Mouse (Mus musculus): ENCODE results near the gene Man1a2. TPM values are rescaled to one million over a fixed set of nuclear protein-coding genes. Genes with fewer than 3 reads are reported as not detected.

Man1a2 gene
- polyA plus RNA-seq (2016; fragmentation: Nextera tagmentation; extraction: Ambion mirVana) = 83.0 and 94.5 TPM in 2 replicates

DNA sequence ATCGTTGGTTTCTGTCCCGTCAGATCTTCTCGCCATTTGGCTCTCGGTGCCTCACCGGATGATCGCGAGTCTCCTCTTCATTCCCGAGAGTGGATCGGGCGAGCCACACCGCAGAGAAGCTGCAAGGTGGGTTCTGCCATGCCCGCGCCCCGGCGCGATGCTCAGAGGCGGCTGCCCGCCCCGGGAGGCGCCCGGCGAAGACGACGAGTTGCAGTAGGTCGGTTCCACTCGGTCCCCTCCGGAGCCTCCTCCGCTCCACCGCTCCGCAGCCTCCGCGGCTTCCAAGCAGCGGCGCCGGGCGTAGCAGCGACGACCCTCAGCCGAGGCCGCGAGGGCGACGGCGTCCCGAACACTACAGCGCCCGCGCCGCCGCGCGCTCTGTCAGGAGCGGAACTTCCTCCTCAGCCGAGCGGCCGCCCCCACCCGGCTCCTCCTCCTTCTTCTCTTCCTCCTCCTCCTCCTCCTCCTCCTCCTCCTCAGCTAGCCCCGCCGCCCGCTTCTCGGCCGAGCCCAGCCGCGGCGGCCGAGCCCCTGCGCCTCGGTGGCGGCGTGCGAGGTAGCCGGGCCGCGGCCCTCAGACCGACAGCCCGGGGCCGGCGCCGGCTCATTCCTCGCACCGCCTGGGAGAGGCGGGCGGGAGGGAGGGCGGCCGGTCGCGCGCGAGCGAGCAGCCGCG is at the start of gene Man1a2:
Man1a2 (minus strand) TSS at position 417 of the 676 bp plus-strand sequence.
- Histone ChIP-seq H3K27ac (peak within 1 kb of the TSS; percentile 99), H3K36me3 (no peaks in the 10 kb centered on the region), H3K27me3 (no peaks in the 10 kb centered on the region), H3K4me3 (peak within 1 kb of the TSS; percentile 87), H3K9me3 (no peaks in the 10 kb centered on the region), H3K4me2 (replicated peaks) (peak within 1 kb of the TSS; percentile 88), H3K9ac (peak within 1 kb of the TSS; percentile 94), H3K4me1 (peaks cover 26% of the 10 kb centered on the region)
- peak; percentile 89 for ATAC-seq (ENCODE audit: insufficient number of reproducible peaks, insufficient read depth, low FRiP score, low TSS enrichment)
- WGBS = under 1% methylated on average over 77 of the region's 92 CpGs

GRCm38 (mm10) chr3:100734482-100735154 is 49.3 kb upstream of the Man1a2 start:
- H3K4me3 ChIP-seq = no peak overlapping the region
- H3K27ac ChIP-seq = no peak overlapping the region
- no peaks in the 10 kb centered on the region for H3K9me3 ChIP-seq
- no peak for ATAC-seq (ENCODE audit: insufficient number of reproducible peaks, insufficient read depth, low FRiP score, low TSS enrichment)
- WGBS = 60% methylated on average over 12 of the region's 12 CpGs
- no peak overlapping the region for H3K4me2 ChIP-seq (replicated peaks)
- H3K36me3 ChIP-seq = no peaks in the 10 kb centered on the region
- H3K27me3 ChIP-seq = no peaks in the 10 kb centered on the region
- no peak overlapping the region for H3K9ac ChIP-seq
- H3K4me1 ChIP-seq = no peaks in the 10 kb centered on the region

DNA sequence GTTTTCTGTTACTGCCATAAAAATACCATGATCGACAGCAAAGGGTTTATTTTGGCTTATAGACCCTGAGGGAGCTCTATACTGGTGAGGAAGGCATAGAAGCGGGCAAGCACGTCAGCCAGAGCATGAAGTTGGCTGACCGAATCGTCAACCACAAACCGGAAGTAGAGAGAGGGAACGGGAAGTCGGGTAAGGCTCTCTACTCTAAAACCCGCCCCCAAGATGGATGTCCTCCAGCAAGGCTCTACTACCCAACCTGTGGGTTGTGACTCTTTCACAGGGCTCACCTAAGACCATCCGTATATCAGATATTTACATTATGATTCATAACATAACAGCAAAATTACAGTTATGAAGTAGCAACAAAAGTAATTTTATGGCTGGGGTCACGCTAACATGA is 46.6 kb upstream of the Man1a2 start:
- H3K4me2 ChIP-seq (replicated peaks) = no peak overlapping the region
- H3K9me3 ChIP-seq = no peaks in the 10 kb centered on the region
- no peak overlapping the region for H3K4me3 ChIP-seq
- no peaks in the 10 kb centered on the region for H3K27me3 ChIP-seq
- WGBS = 92% methylated on average over 11 of the region's 11 CpGs
- no peak for ATAC-seq (ENCODE audit: insufficient number of reproducible peaks, insufficient read depth, low FRiP score, low TSS enrichment)
- no peak overlapping the region for H3K27ac ChIP-seq
- no peaks in the 10 kb centered on the region for H3K4me1 ChIP-seq
- no peak overlapping the region for H3K9ac ChIP-seq
- no peaks in the 10 kb centered on the region for H3K36me3 ChIP-seq

DNA sequence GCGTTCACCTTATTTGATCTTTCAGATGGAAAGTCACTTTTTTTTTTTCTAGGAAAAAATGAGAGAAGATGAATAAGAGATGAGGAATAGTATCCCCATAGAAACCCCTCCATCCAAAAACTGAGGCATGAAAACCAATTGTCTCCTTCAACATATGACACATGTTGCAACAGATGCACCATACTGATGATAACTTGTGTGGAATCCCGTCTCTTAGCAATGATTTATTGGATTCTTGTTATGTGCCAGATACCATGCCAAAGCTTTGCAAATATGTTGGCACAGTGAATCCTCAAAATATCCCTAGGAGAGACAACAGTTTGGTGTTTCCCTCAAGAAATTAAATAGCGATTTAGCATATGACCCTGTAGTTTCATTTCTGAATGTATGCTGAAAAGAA is 46.0 kb upstream of the Man1a2 start:
- no peak for ATAC-seq (ENCODE audit: insufficient number of reproducible peaks, insufficient read depth, low FRiP score, low TSS enrichment)
- no peaks in the 10 kb centered on the region for H3K27me3 ChIP-seq
- H3K4me3 ChIP-seq = no peak overlapping the region
- no peaks in the 10 kb centered on the region for H3K36me3 ChIP-seq
- no peak overlapping the region for H3K4me2 ChIP-seq (replicated peaks)
- H3K27ac ChIP-seq = no peak overlapping the region
- no peak overlapping the region for H3K9ac ChIP-seq
- H3K4me1 ChIP-seq = no peaks in the 10 kb centered on the region
- WGBS = 85% methylated on average over 3 of the region's 3 CpGs
- no peaks in the 10 kb centered on the region for H3K9me3 ChIP-seq

- H3K27me3 ChIP-seq = no peaks in the 10 kb centered on the region
- H3K9ac ChIP-seq = no peak overlapping the region
- WGBS = 84% methylated on average over 4 of the region's 4 CpGs
- H3K4me2 ChIP-seq (replicated peaks) = no peak overlapping the region
- no peaks in the 10 kb centered on the region for H3K4me1 ChIP-seq
- H3K9me3 ChIP-seq = peaks cover 3% of the 10 kb centered on the region; the same call in 1 of the 2 replicates
- no peak for ATAC-seq (ENCODE audit: insufficient number of reproducible peaks, insufficient read depth, low FRiP score, low TSS enrichment)
- no peak overlapping the region for H3K4me3 ChIP-seq
- no peak overlapping the region for H3K27ac ChIP-seq
- H3K36me3 ChIP-seq = no peaks in the 10 kb centered on the region
Observed at GRCm38 (mm10) chr3:100728008-100728712, 42.9 kb upstream of the Man1a2 start.

- no peak overlapping the region for H3K9ac ChIP-seq
- no peaks in the 10 kb centered on the region for H3K27me3 ChIP-seq
- H3K4me2 ChIP-seq (replicated peaks) = no peak overlapping the region
- WGBS = 77% methylated on average over 11 of the region's 11 CpGs
- H3K27ac ChIP-seq = no peak overlapping the region
- H3K4me1 ChIP-seq = no peaks in the 10 kb centered on the region
- no peaks in the 10 kb centered on the region for H3K36me3 ChIP-seq
- peaks cover 5% of the 10 kb centered on the region; the same call in 1 of the 2 replicates for H3K9me3 ChIP-seq
- H3K4me3 ChIP-seq = no peak overlapping the region
- ATAC-seq (ENCODE audit: insufficient number of reproducible peaks, insufficient read depth, low FRiP score, low TSS enrichment) = no peak
Observed at GRCm38 (mm10) chr3:100725960-100726674, 40.8 kb upstream of the Man1a2 start.

- 91% methylated on average over 5 of the region's 5 CpGs for WGBS
- Histone ChIP-seq H3K9me3 (peaks cover 5% of the 10 kb centered on the region; the same call in 1 of the 2 replicates), H3K27me3 (no peaks in the 10 kb centered on the region), H3K27ac (no peak overlapping the region), H3K4me3 (no peak overlapping the region), H3K36me3 (no peaks in the 10 kb centered on the region), H3K4me2 (replicated peaks) (no peak overlapping the region), H3K9ac (no peak overlapping the region), H3K4me1 (0 out of 2 replicates have a peak, but pooled peaks cover 5% of the 10 kb centered on the region)
- ATAC-seq (ENCODE audit: insufficient number of reproducible peaks, insufficient read depth, low FRiP score, low TSS enrichment) = no peak
Observed at GRCm38 (mm10) chr3:100720786-100721300, 35.5 kb upstream of the Man1a2 start.

- H3K9ac ChIP-seq = no peak overlapping the region
- H3K4me3 ChIP-seq = no peak overlapping the region
- H3K9me3 ChIP-seq = no peaks in the 10 kb centered on the region
- H3K27me3 ChIP-seq = no peaks in the 10 kb centered on the region
- H3K4me1 ChIP-seq = peaks cover 19% of the 10 kb centered on the region
- H3K27ac ChIP-seq = no peak overlapping the region
- H3K36me3 ChIP-seq = no peaks in the 10 kb centered on the region
- H3K4me2 ChIP-seq (replicated peaks) = no peak overlapping the region
- WGBS = 51% methylated on average over 7 of the region's 7 CpGs
- ATAC-seq (ENCODE audit: insufficient number of reproducible peaks, insufficient read depth, low FRiP score, low TSS enrichment) = no peak
Observed at GRCm38 (mm10) chr3:100716241-100716640, 30.9 kb upstream of the Man1a2 start.

- Histone ChIP-seq H3K9me3 (no peaks in the 10 kb centered on the region), H3K4me2 (replicated peaks) (no peak overlapping the region), H3K36me3 (no peaks in the 10 kb centered on the region), H3K4me1 (peaks cover 22% of the 10 kb centered on the region), H3K9ac (no peak overlapping the region), H3K27ac (no peak overlapping the region), H3K4me3 (no peak overlapping the region), H3K27me3 (no peaks in the 10 kb centered on the region)
- WGBS = 69% methylated on average over 4 of the region's 4 CpGs
- ATAC-seq (ENCODE audit: insufficient number of reproducible peaks, insufficient read depth, low FRiP score, low TSS enrichment) = no peak
Observed at GRCm38 (mm10) chr3:100715367-100715766, 30.1 kb upstream of the Man1a2 start.

GRCm38 (mm10) chr3:100713142-100714005 is 28.1 kb upstream of the Man1a2 start:
- Histone ChIP-seq H3K4me1 (peaks cover 17% of the 10 kb centered on the region), H3K9ac (no peak overlapping the region), H3K27ac (no peak overlapping the region), H3K9me3 (no peaks in the 10 kb centered on the region), H3K36me3 (no peaks in the 10 kb centered on the region), H3K4me2 (replicated peaks) (no peak overlapping the region), H3K27me3 (no peaks in the 10 kb centered on the region), H3K4me3 (no peak overlapping the region)
- ATAC-seq (ENCODE audit: insufficient number of reproducible peaks, insufficient read depth, low FRiP score, low TSS enrichment) = no peak
- WGBS = 53% methylated on average over 11 of the region's 11 CpGs

All from embryonic facial prominence, embryonic 12.5 days (tissue).